Mouse (Mus musculus) liver, postnatal 0 days (tissue): ENCODE data around the gene Prss27.

Source experiments
- CTCF ChIP-seq: sonication (generic); IDR thresholded peaks from 2 replicates; pipeline ENCODE4 v1.5.1; 2016; ENCODE audit warnings: antibody characterized with exemption, low read depth
- EP300 ChIP-seq: IDR thresholded peaks from 2 replicates; pipeline ENCODE4 v1.6.1; 2016; ENCODE audit warnings: antibody characterized with exemption, low read depth, mild to moderate bottlenecking

DNA sequence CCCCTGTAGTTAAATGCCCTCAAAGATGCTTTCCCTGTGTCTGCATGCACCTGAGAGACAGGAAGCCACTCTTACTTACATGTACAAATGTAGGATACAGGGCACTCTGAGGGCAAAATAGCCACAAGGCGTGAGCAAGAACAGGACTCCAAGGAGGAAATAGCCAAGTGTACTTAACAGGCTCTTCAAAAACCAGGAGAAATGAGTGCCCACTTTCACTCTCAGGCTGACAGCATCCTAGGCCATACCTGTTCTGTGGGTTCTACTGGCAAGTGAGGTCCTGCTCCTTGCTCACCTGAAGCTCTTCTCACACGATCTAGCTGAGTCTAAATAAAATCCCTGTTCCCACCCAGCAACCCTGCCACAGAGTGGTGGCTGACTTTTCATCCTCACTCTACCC is 39.2 kb downstream of the Prss27 start:
- TF ChIP-seq CTCF (no peak), EP300 (no peak)
